Mouse (Mus musculus): Measurements from ENCODE around the gene Pomgnt1. TPM values are rescaled to one million over a fixed set of nuclear protein-coding genes. Genes with fewer than 3 reads are reported as not detected.

Pomgnt1 gene
- total and polyA plus RNA-seq, 2 experiments from 2014 or later, result 63.3 to 85.9 TPM

GRCm38 (mm10) chr4:116137421-116137996 lies 13.9 kb downstream of the Pomgnt1 start:
- DNase-seq (ENCODE audit: low spot score) (no peak), ATAC-seq (no peak)
- H3K27me3 ChIP-seq (ENCODE audit: insufficient read depth, low read length), result no peaks in the 10 kb centered on the region
- 50% methylated on average over 13 of the region's 13 CpGs for WGBS
- H3K4me3 ChIP-seq (ENCODE audit: low read length), result no peak overlapping the region
- H3K4me2 ChIP-seq (ENCODE audit: low read depth, low read length), result no peak overlapping the region
- H3K36me3 ChIP-seq (ENCODE audit: insufficient read depth, low read length), result no peaks in the 10 kb centered on the region
- H3K4me1 ChIP-seq (ENCODE audit: insufficient read depth, low read length), result no peaks in the 10 kb centered on the region
- no peak overlapping the region for H3K9ac ChIP-seq (replicated peaks; ENCODE audit: low read length)
- H3K27ac ChIP-seq, result no peak overlapping the region
- H3K9me3 ChIP-seq (ENCODE audit: low read length), result no peaks in the 10 kb centered on the region
- TF ChIP-seq CTCF (IDR thresholded peaks at IDR 0.05; ENCODE audit: low read depth), result no peak

GRCm38 (mm10) chr4:116140801-116141574 lies 17.3 kb downstream of the Pomgnt1 start:
- Histone ChIP-seq H3K4me3 (ENCODE audit: low read length) (no peak overlapping the region), H3K4me1 (ENCODE audit: insufficient read depth, low read length) (peaks cover 7% of the 10 kb centered on the region; the same call in 1 of the 2 replicates), H3K36me3 (ENCODE audit: insufficient read depth, low read length) (no peaks in the 10 kb centered on the region), H3K9me3 (ENCODE audit: low read length) (no peaks in the 10 kb centered on the region), H3K27me3 (ENCODE audit: insufficient read depth, low read length) (no peaks in the 10 kb centered on the region), H3K27ac (no peak overlapping the region), H3K4me2 (ENCODE audit: low read depth, low read length) (no peak overlapping the region), H3K9ac (replicated peaks; ENCODE audit: low read length) (no peak overlapping the region)
- ATAC-seq (no peak), DNase-seq (ENCODE audit: low spot score) (no peak)
- WGBS, result 76% methylated on average over 7 of the region's 7 CpGs
- TF ChIP-seq CTCF (IDR thresholded peaks at IDR 0.05; ENCODE audit: low read depth), result no peak

- no peak for ATAC-seq
- WGBS, result 69% methylated on average over 1 of the region's 1 CpGs
- no peak overlapping the region for H3K9ac ChIP-seq (replicated peaks; ENCODE audit: low read length)
- no peaks in the 10 kb centered on the region for H3K27me3 ChIP-seq (ENCODE audit: insufficient read depth, low read length)
- no peak for DNase-seq (ENCODE audit: low spot score)
- no peaks in the 10 kb centered on the region for H3K36me3 ChIP-seq (ENCODE audit: insufficient read depth, low read length)
- no peak overlapping the region for H3K4me2 ChIP-seq (ENCODE audit: low read depth, low read length)
- no peak for TF ChIP-seq CTCF (IDR thresholded peaks at IDR 0.05; ENCODE audit: low read depth)
- no peak overlapping the region for H3K4me3 ChIP-seq (ENCODE audit: low read length)
- no peaks in the 10 kb centered on the region for H3K9me3 ChIP-seq (ENCODE audit: low read length)
- H3K27ac ChIP-seq, result no peak overlapping the region
- H3K4me1 ChIP-seq (ENCODE audit: insufficient read depth, low read length), result peaks cover 7% of the 10 kb centered on the region; the same call in 1 of the 2 replicates
These were observed 18.1 kb downstream of the Pomgnt1 start for GRCm38 (mm10) chr4:116141736-116142135.

GRCm38 (mm10) chr4:116142269-116142668 lies 18.6 kb downstream of the Pomgnt1 start:
- Histone ChIP-seq H3K9ac (replicated peaks; ENCODE audit: low read length) (no peak overlapping the region), H3K4me3 (ENCODE audit: low read length) (no peak overlapping the region), H3K4me1 (ENCODE audit: insufficient read depth, low read length) (peaks cover 7% of the 10 kb centered on the region; the same call in 1 of the 2 replicates), H3K36me3 (ENCODE audit: insufficient read depth, low read length) (no peaks in the 10 kb centered on the region), H3K27me3 (ENCODE audit: insufficient read depth, low read length) (no peaks in the 10 kb centered on the region), H3K4me2 (ENCODE audit: low read depth, low read length) (no peak overlapping the region), H3K27ac (no peak overlapping the region), H3K9me3 (ENCODE audit: low read length) (no peaks in the 10 kb centered on the region)
- DNase-seq (ENCODE audit: low spot score) (no peak), ATAC-seq (no peak)
- TF ChIP-seq CTCF (IDR thresholded peaks at IDR 0.05; ENCODE audit: low read depth), result no peak
- 68% methylated on average over 7 of the region's 7 CpGs for WGBS

- no peak; the same call in 1 of the 2 replicates for TF ChIP-seq CTCF (IDR thresholded peaks at IDR 0.05; ENCODE audit: low read depth)
- ATAC-seq, result peak; percentile 39; the same call in 1 of the 2 replicates
- 12% methylated on average over 7 of the region's 7 CpGs for WGBS
- H3K27me3 ChIP-seq (ENCODE audit: insufficient read depth, low read length), result no peaks in the 10 kb centered on the region
- DNase-seq (ENCODE audit: low spot score), result peak; percentile 63
- H3K4me2 ChIP-seq (ENCODE audit: low read depth, low read length), result peak overlapping the region; percentile 86
- H3K4me3 ChIP-seq (ENCODE audit: low read length), result peak overlapping the region; percentile 67
- H3K36me3 ChIP-seq (ENCODE audit: insufficient read depth, low read length), result no peaks in the 10 kb centered on the region
- no peaks in the 10 kb centered on the region for H3K9me3 ChIP-seq (ENCODE audit: low read length)
- H3K4me1 ChIP-seq (ENCODE audit: insufficient read depth, low read length), result peaks cover 7% of the 10 kb centered on the region; the same call in 1 of the 2 replicates
- peak overlapping the region; percentile 60 for H3K27ac ChIP-seq
- peak overlapping the region; percentile 71 for H3K9ac ChIP-seq (replicated peaks; ENCODE audit: low read length)
These were observed 19.7 kb downstream of the Pomgnt1 start for GRCm38 (mm10) chr4:116143317-116143811.

GRCm38 (mm10) chr4:116143891-116144717 lies 20.5 kb downstream of the Pomgnt1 start:
- peak overlapping the region; percentile 86 for H3K4me2 ChIP-seq (ENCODE audit: low read depth, low read length)
- TF ChIP-seq CTCF (IDR thresholded peaks at IDR 0.05; ENCODE audit: low read depth), result no peak
- under 1% methylated on average over 47 of the region's 47 CpGs for WGBS

More at GRCm38 (mm10) chr4:116143891-116144717, 20.5 kb downstream of the Pomgnt1 start:
- Histone ChIP-seq H3K4me3 (ENCODE audit: low read length) (peak overlapping the region; percentile 67), H3K27ac (peak overlapping the region; percentile 11; the same call in 1 of the 2 replicates), H3K9ac (replicated peaks; ENCODE audit: low read length) (peak overlapping the region; percentile 71), H3K4me1 (ENCODE audit: insufficient read depth, low read length) (peaks cover 7% of the 10 kb centered on the region; the same call in 1 of the 2 replicates), H3K9me3 (ENCODE audit: low read length) (no peaks in the 10 kb centered on the region), H3K27me3 (ENCODE audit: insufficient read depth, low read length) (no peaks in the 10 kb centered on the region), H3K36me3 (ENCODE audit: insufficient read depth, low read length) (no peaks in the 10 kb centered on the region)
- peak; percentile 67 for ATAC-seq
- peak; percentile 71 for DNase-seq (ENCODE audit: low spot score)

All from hindbrain, postnatal 0 days (tissue).